Mouse (Mus musculus): ENCODE data around the gene Acbd3.

GRCm38 (mm10) chr1:180754376-180754775 lies 28.5 kb downstream of the Acbd3 start:
- TF ChIP-seq GATA1 (IDR thresholded peaks at IDR 0.05; ENCODE audit: low read length) (no peak), TAL1 (IDR thresholded peaks at IDR 0.05; ENCODE audit: low read length) (no peak)
